Mouse (Mus musculus) bone marrow, adult 2 months (tissue): ENCODE results near the gene Usp47.

ENCODE experiments used
- CTCF ChIP-seq: fragments of 200-500 bp; IDR thresholded peaks from 2 replicates; pipeline ENCODE4 v1.5.1; 2011; ENCODE audit warnings: low read length, control low read depth; ENCODE audit not compliant: control insufficient read depth, insufficient read depth
- POLR2A ChIP-seq: fragments of 200-500 bp; IDR thresholded peaks from 2 replicates; pipeline ENCODE4 v1.6.1; 2011; ENCODE audit warnings: low read depth, mild to moderate bottlenecking, control low read depth, low read length, borderline replicate concordance; ENCODE audit not compliant: control insufficient read depth

GRCm38 (mm10) chr7:112100887-112101286 lies 77.6 kb downstream of the Usp47 start:
- TF ChIP-seq CTCF (no peak), POLR2A (no peak)
